8 mouse cellular contexts compared by ENCODE assay signal in the genomic region with DNA sequence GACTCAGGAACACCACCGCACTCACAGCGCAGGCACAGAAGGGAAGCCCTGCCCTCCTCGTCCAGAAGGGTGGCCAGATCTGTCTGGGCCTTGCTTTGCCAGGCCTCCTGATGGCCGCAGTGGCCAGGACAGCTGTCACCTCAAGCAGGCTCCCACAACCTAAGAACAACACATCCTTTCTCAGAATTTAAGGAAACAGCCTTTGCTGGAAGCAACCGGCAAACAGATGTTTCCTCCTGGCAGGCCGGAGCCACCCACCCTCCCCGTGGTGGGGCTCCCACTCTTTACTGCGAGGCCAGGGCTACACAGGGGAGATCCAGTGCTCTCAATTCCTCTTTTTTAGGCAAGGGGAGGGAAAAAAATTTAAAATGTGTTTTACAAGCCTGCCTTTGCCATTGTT. TPM values are rescaled to one million over a fixed set of nuclear protein-coding genes. Genes with fewer than 3 reads are reported as not detected.
DNase-seq lines count a peak whose midpoint lies in the region; ATAC-seq and TF ChIP-seq lines count a peak whose summit lies in the region.

No protein-coding gene starts in this region.

- WGBS in intestine, embryonic 14.5 days: 37% methylated on average over 8 of the region's 8 CpGs
- WGBS in intestine, postnatal 0 days: 51% methylated on average over 8 of the region's 8 CpGs
- WGBS in embryonic facial prominence, embryonic 11.5 days: 30% methylated on average over 8 of the region's 8 CpGs
- WGBS in heart, embryonic 15.5 days: 46% methylated on average over 8 of the region's 8 CpGs

- TF ChIP-seq CTCF in intestine, postnatal 0 days (IDR thresholded peaks at IDR 0.05; ENCODE audit: low read depth): no peak

- 0 out of 2 replicates have a peak, but pooled peaks cover 2% of the 10 kb centered on the region for H3K27me3 ChIP-seq in intestine, embryonic 14.5 days (replicated peaks; ENCODE audit: control insufficient read depth, insufficient read depth, low read length)
- no peaks in the 10 kb centered on the region for H3K27me3 ChIP-seq in intestine, postnatal 0 days (replicated peaks; ENCODE audit: control insufficient read depth, insufficient read depth, low read length)
- peaks cover 2% of the 10 kb centered on the region; the same call in 1 of the 2 replicates for H3K27me3 ChIP-seq in embryonic facial prominence, embryonic 11.5 days (ENCODE audit: control insufficient read depth, insufficient read depth, low read length)
- H3K27me3 ChIP-seq in heart, embryonic 15.5 days: peaks cover 4% of the 10 kb centered on the region

- peaks cover 42% of the 10 kb centered on the region for H3K4me1 ChIP-seq in intestine, embryonic 14.5 days (replicated peaks; ENCODE audit: control insufficient read depth, insufficient read depth, low read length)
- no peaks in the 10 kb centered on the region for H3K4me1 ChIP-seq in intestine, postnatal 0 days (replicated peaks; ENCODE audit: control insufficient read depth, insufficient read depth, low read length)
- H3K4me1 ChIP-seq in embryonic facial prominence, embryonic 11.5 days (ENCODE audit: control insufficient read depth, insufficient read depth, low read length): peaks cover 25% of the 10 kb centered on the region
- H3K4me1 ChIP-seq in heart, embryonic 15.5 days (replicated peaks): peaks cover 72% of the 10 kb centered on the region

- no peak overlapping the region for H3K4me2 ChIP-seq in intestine, embryonic 14.5 days (ENCODE audit: low read length)
- no peak overlapping the region for H3K4me2 ChIP-seq in intestine, postnatal 0 days (replicated peaks; ENCODE audit: low read depth)
- H3K4me2 ChIP-seq in embryonic facial prominence, embryonic 11.5 days (ENCODE audit: low read depth, low read length): no peak overlapping the region
- H3K4me2 ChIP-seq in heart, embryonic 15.5 days: peak overlapping the region; percentile 39; the same call in 1 of the 2 replicates

- ATAC-seq in intestine, embryonic 14.5 days (replicated peaks; ENCODE audit: low FRiP score, low TSS enrichment, low read depth): no peak
- no peak for ATAC-seq in intestine, postnatal 0 days
- no peak for ATAC-seq in embryonic facial prominence, embryonic 11.5 days (replicated peaks; ENCODE audit: insufficient number of reproducible peaks, low FRiP score, low TSS enrichment, low read depth)
- ATAC-seq in heart, embryonic 15.5 days (replicated peaks; ENCODE audit: insufficient number of reproducible peaks, insufficient read depth, low FRiP score, low read depth): peak; percentile 51; the same call in 1 of the 2 replicates
- peak; percentile 66 for ATAC-seq in megakaryocyte, adult 5-6 weeks (ENCODE audit: poor library complexity, severe bottlenecking)

- H3K4me3 ChIP-seq in intestine, embryonic 14.5 days (ENCODE audit: low read depth, low read length): no peak overlapping the region
- no peak overlapping the region for H3K4me3 ChIP-seq in intestine, postnatal 0 days (ENCODE audit: low read depth, low read length)
- H3K4me3 ChIP-seq in embryonic facial prominence, embryonic 11.5 days (ENCODE audit: low read depth, low read length): no peak overlapping the region
- no peak overlapping the region for H3K4me3 ChIP-seq in heart, embryonic 15.5 days

- H3K9ac ChIP-seq in intestine, embryonic 14.5 days (ENCODE audit: low read length): no peak overlapping the region
- H3K9ac ChIP-seq in intestine, postnatal 0 days (ENCODE audit: low read depth, low read length): no peak overlapping the region
- peak overlapping the region; percentile 32; the same call in 1 of the 2 replicates for H3K9ac ChIP-seq in embryonic facial prominence, embryonic 11.5 days (replicated peaks; ENCODE audit: low read length)
- no peak overlapping the region for H3K9ac ChIP-seq in heart, embryonic 15.5 days

- H3K27ac ChIP-seq in intestine, embryonic 14.5 days (ENCODE audit: low read depth): peak overlapping the region; percentile 43; the same call in 1 of the 2 replicates
- H3K27ac ChIP-seq in intestine, postnatal 0 days (ENCODE audit: low read depth, low read length): no peak overlapping the region
- peak overlapping the region; percentile 59; the same call in 1 of the 2 replicates for H3K27ac ChIP-seq in embryonic facial prominence, embryonic 11.5 days (replicated peaks; ENCODE audit: low read depth, low read length)
- peak overlapping the region; percentile 87 for H3K27ac ChIP-seq in heart, embryonic 15.5 days

- no peaks in the 10 kb centered on the region for H3K36me3 ChIP-seq in intestine, embryonic 14.5 days (ENCODE audit: control insufficient read depth, insufficient read depth, low read length)
- no peaks in the 10 kb centered on the region for H3K36me3 ChIP-seq in intestine, postnatal 0 days (ENCODE audit: control insufficient read depth, insufficient read depth)
- no peaks in the 10 kb centered on the region for H3K36me3 ChIP-seq in embryonic facial prominence, embryonic 11.5 days (replicated peaks; ENCODE audit: control insufficient read depth, insufficient read depth, low read depth, low read length)
- no peaks in the 10 kb centered on the region for H3K36me3 ChIP-seq in heart, embryonic 15.5 days

- no peaks in the 10 kb centered on the region for H3K9me3 ChIP-seq in intestine, embryonic 14.5 days (ENCODE audit: control insufficient read depth, low read length)
- no peaks in the 10 kb centered on the region for H3K9me3 ChIP-seq in intestine, postnatal 0 days (ENCODE audit: control insufficient read depth)
- H3K9me3 ChIP-seq in embryonic facial prominence, embryonic 11.5 days (replicated peaks; ENCODE audit: control insufficient read depth, low read length): no peaks in the 10 kb centered on the region
- no peaks in the 10 kb centered on the region for H3K9me3 ChIP-seq in heart, embryonic 15.5 days (replicated peaks)

- DNase-seq in intestine, embryonic 14.5 days (ENCODE audit: low spot score): no peak
- DNase-seq in adrenal gland, postnatal 10 days: peak; percentile 62
- DNase-seq in embryonic facial prominence, embryonic 11.5 days (ENCODE audit: low spot score): peak; percentile 61
- peak; percentile 65 to 76 for DNase-seq in kidney, postnatal 4 days
- no peak for DNase-seq in c-Kit-positive CD71-positive TER-119-positive erythroid progenitor cells, embryonic 14.5 days (ENCODE audit: low spot score)

RNA-seq across cellular contexts. Expression of gene Cbfa2t3, which starts 33.7 kb away (rescaled TPM):
- polyA plus RNA-seq in intestine, embryonic 14.5 days (2014; fragmentation: Nextera tagmentation; extraction: Ambion mirVana): 3.9 and 4.0 TPM in 2 replicates
- polyA plus RNA-seq in intestine, postnatal 0 days (2015; fragmentation: Nextera tagmentation; extraction: Ambion mirVana): 5.9 and 7.6 TPM in 2 replicates
- total RNA-seq in adrenal gland, postnatal 10 days (2021): 10 to 100 TPM; 12.0 to 14.3 TPM
- 1.9 and 2.1 TPM in 2 replicates for polyA plus RNA-seq in embryonic facial prominence, embryonic 11.5 days (2014; fragmentation: Nextera tagmentation; extraction: Ambion mirVana)
- 4.2 and 5.9 TPM in 2 replicates for polyA plus RNA-seq in heart, embryonic 15.5 days (2015; fragmentation: Nextera tagmentation; extraction: Ambion mirVana)
- total RNA-seq in megakaryocyte, adult 5-6 weeks (2015): 29.5 and 30.0 TPM in 2 replicates
- 25.1 and 26.5 TPM in 2 replicates for total RNA-seq in megakaryocyte, adult 5-6 weeks (2017)

RNA-seq across cellular contexts. Expression of gene Pabpn1l, which starts 42.7 kb away (rescaled TPM):
- not detected in 2 replicates for polyA plus RNA-seq in intestine, embryonic 14.5 days (2014; fragmentation: Nextera tagmentation; extraction: Ambion mirVana)
- 0.13 TPM in 1 of 2 replicates, not detected in the other for polyA plus RNA-seq in intestine, postnatal 0 days (2015; fragmentation: Nextera tagmentation; extraction: Ambion mirVana)
- total RNA-seq in adrenal gland, postnatal 10 days (2021): not detected
- polyA plus RNA-seq in embryonic facial prominence, embryonic 11.5 days (2014; fragmentation: Nextera tagmentation; extraction: Ambion mirVana): not detected in 2 replicates
- polyA plus RNA-seq in heart, embryonic 15.5 days (2015; fragmentation: Nextera tagmentation; extraction: Ambion mirVana): not detected in 2 replicates
- total RNA-seq in megakaryocyte, adult 5-6 weeks (2015): 0.27 TPM in 1 of 2 replicates, not detected in the other
- not detected in 2 replicates for total RNA-seq in megakaryocyte, adult 5-6 weeks (2017)

RNA-seq across cellular contexts. Expression of gene Trappc2l, which starts 53.8 kb away (rescaled TPM):
- 67.3 and 71.8 TPM in 2 replicates for polyA plus RNA-seq in intestine, embryonic 14.5 days (2014; fragmentation: Nextera tagmentation; extraction: Ambion mirVana)
- polyA plus RNA-seq in intestine, postnatal 0 days (2015; fragmentation: Nextera tagmentation; extraction: Ambion mirVana): 136 and 144 TPM in 2 replicates
- total RNA-seq in adrenal gland, postnatal 10 days (2021): 10 to 100 TPM; 48.9 to 56.5 TPM
- 38.1 and 43.6 TPM in 2 replicates for polyA plus RNA-seq in embryonic facial prominence, embryonic 11.5 days (2014; fragmentation: Nextera tagmentation; extraction: Ambion mirVana)
- polyA plus RNA-seq in heart, embryonic 15.5 days (2015; fragmentation: Nextera tagmentation; extraction: Ambion mirVana): 47.1 and 56.2 TPM in 2 replicates
- total RNA-seq in megakaryocyte, adult 5-6 weeks (2015): 85.8 and 88.2 TPM in 2 replicates
- 33.0 and 37.6 TPM in 2 replicates for total RNA-seq in megakaryocyte, adult 5-6 weeks (2017)

RNA-seq across cellular contexts. Expression of gene Galns, which starts 54.0 kb away (rescaled TPM):
- 12.2 and 13.8 TPM in 2 replicates for polyA plus RNA-seq in intestine, embryonic 14.5 days (2014; fragmentation: Nextera tagmentation; extraction: Ambion mirVana)
- 58.1 and 59.0 TPM in 2 replicates for polyA plus RNA-seq in intestine, postnatal 0 days (2015; fragmentation: Nextera tagmentation; extraction: Ambion mirVana)
- total RNA-seq in adrenal gland, postnatal 10 days (2021): 1 to 10 TPM; 8.0 to 8.3 TPM
- polyA plus RNA-seq in embryonic facial prominence, embryonic 11.5 days (2014; fragmentation: Nextera tagmentation; extraction: Ambion mirVana): 4.3 and 6.6 TPM in 2 replicates
- 8.0 and 12.2 TPM in 2 replicates for polyA plus RNA-seq in heart, embryonic 15.5 days (2015; fragmentation: Nextera tagmentation; extraction: Ambion mirVana)
- total RNA-seq in megakaryocyte, adult 5-6 weeks (2015): 52.6 and 53.0 TPM in 2 replicates
- total RNA-seq in megakaryocyte, adult 5-6 weeks (2017): 57.5 and 63.1 TPM in 2 replicates

Comparison
In these comparisons a context has a peak if more than half of its experiments do, and no peak if none do; other contexts are left out.
1. ATAC-seq: peak in heart, embryonic 15.5 days (single experiment) and megakaryocyte, adult 5-6 weeks (single experiment); none in intestine, embryonic 14.5 days (single experiment), intestine, postnatal 0 days (single experiment) and embryonic facial prominence, embryonic 11.5 days (single experiment).
2. DNase-seq: peak in adrenal gland, postnatal 10 days (single experiment), embryonic facial prominence, embryonic 11.5 days (single experiment) and kidney, postnatal 4 days (2 of 2); none in intestine, embryonic 14.5 days (single experiment) and c-Kit-positive CD71-positive TER-119-positive erythroid progenitor cells, embryonic 14.5 days (single experiment).